Mouse (Mus musculus): ENCODE results near the gene Pttg1. TPM values are rescaled to one million over a fixed set of nuclear protein-coding genes. Genes with fewer than 3 reads are reported as not detected.

The Pttg1 gene
- total RNA-seq, 2 experiments from 2014 or later = 85.4 to 89.1 TPM

GRCm38 (mm10) chr11:43376598-43376997, 49.5 kb downstream of the Pttg1 start:
- DNase-seq = no peak

DNA sequence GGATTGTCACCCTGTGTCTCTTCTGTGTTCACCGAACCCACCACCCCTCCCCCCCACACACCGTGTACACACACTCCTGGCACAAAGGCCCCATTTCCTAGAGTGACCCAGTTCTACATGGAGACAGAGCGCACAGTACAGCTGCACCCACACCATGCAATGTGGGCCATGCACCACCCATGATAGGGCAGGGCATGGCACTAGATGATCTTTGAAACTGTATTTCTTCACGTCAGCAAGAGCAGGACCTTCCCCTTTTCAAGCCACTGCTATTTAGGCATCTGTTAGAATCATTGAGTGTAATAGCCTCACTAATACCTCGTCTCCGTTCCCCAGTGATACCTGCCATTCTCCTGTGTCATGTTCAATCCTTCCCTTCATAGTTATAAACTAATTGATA, 51.1 kb downstream of the Pttg1 start:
- DNase-seq = no peak

- no peak for DNase-seq
These were observed 52.7 kb downstream of the Pttg1 start for GRCm38 (mm10) chr11:43373367-43373766.

DNA sequence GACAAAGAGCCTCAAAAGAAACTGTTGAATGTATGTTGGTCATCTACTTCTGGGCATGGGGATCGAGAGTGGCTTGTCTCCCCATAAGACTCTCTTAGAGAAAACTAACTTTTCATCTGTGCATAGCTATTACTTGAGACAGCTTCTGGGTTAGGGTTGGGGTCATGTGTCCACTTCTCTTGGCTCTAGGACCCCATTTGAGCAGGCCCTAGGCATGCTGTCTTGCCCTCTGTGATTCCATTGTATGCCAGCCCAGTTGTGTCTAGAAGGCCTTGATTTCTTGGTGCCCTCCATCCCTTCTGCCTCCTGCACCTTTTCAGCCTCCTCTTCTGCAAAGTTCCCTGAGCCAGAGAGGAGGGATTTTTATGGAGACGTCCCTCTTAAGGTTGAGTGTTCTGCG, 54.2 kb downstream of the Pttg1 start:
- DNase-seq = no peak

Small RNA genes within 50 kb of the gene (microRNA-seq; reads per million reads assigned to microRNA genes)
- gene Mir146 = 2,639 to 2,928 reads per million in 2 experiments

Other genes starting within 250 kb of the Pttg1 start
- 10 to 100 TPM; 30.2 to 34.6 TPM for gene Slu7, start 7.5 kb upstream of the Pttg1 start, total RNA-seq (2021)
- 1 to 10 TPM; 3.8 to 4.2 TPM for gene C1qtnf2, start 48.0 kb upstream of the Pttg1 start, total RNA-seq (2021)
- gene Ccnjl, start 102.5 kb upstream of the Pttg1 start, total RNA-seq (2021) = 1 to 10 TPM; 1.3 to 1.6 TPM
- gene 4933415A04Rik, start 160.8 kb upstream of the Pttg1 start, total RNA-seq (2021) = under 1 TPM; 0.20 to 0.36 TPM
- not detected for gene Fabp6, start 175.3 kb upstream of the Pttg1 start, total RNA-seq (2021)

All from heart, adult 18-20 months (tissue).